Mouse (Mus musculus) myocyte (in vitro differentiated cells): Measurements from ENCODE around the gene Rftn1. TPM values are rescaled to one million over a fixed set of nuclear protein-coding genes. Genes with fewer than 3 reads are reported as not detected.

Experiments used
- H3K27me3 ChIP-seq: one replicate; pipeline ENCODE4 v1.6.1; 2011; ENCODE audit not compliant: control insufficient read depth, insufficient read depth, insufficient read length
- H3K36me3 ChIP-seq: one replicate; pipeline ENCODE4 v1.6.1; 2011; ENCODE audit not compliant: control insufficient read depth, insufficient read depth
- H3K4me2 ChIP-seq: one replicate; pipeline ENCODE4 v1.6.1; 2011; ENCODE audit warnings: low read depth, control low read depth
- H3K4me3 ChIP-seq: one replicate; pipeline ENCODE4 v1.5.1; 2011; ENCODE audit warnings: mild to moderate bottlenecking, control low read depth, moderate library complexity
- H3K79me2 ChIP-seq: one replicate; pipeline ENCODE4 v1.6.1; 2011; ENCODE audit not compliant: control insufficient read depth, insufficient read depth
- H3ac ChIP-seq: one replicate; pipeline ENCODE4 v1.6.1; 2011; ENCODE audit not compliant: control insufficient read depth, insufficient read length
- CEBPB ChIP-seq: IDR thresholded peaks from 2 replicates; pipeline ENCODE4 v1.6.1; 2011; ENCODE audit warnings: mild to moderate bottlenecking, moderate library complexity; ENCODE audit not compliant: poor library complexity, insufficient read depth, severe bottlenecking
- E2F4 ChIP-seq: IDR thresholded peaks from one replicate; pipeline ENCODE4 v1.6.1; 2011; ENCODE audit warnings: mild to moderate bottlenecking, control low read depth, moderate library complexity; ENCODE audit not compliant: insufficient read depth
- MAX ChIP-seq: IDR thresholded peaks from one replicate; pipeline ENCODE4 v1.6.1; 2011; ENCODE audit warnings: low read depth, mild to moderate bottlenecking, control low read depth
- MYOD1 ChIP-seq, 3 experiments: IDR thresholded peaks; one replicate each; pipeline ENCODE4 v1.6.1; 2011; ENCODE audit warnings: control low read depth in 2 of 3, low read depth in 2 of 3, mild to moderate bottlenecking in 2 of 3, moderate library complexity in 1 of 3; ENCODE audit not compliant: insufficient read length in 2 of 3, control insufficient read depth in 1 of 3
- MYOG ChIP-seq, 3 experiments: IDR thresholded peaks; one replicate each; pipeline ENCODE4 v1.6.1; 2011; ENCODE audit warnings: control low read depth in 2 of 3, low read depth in 2 of 3, mild to moderate bottlenecking in 2 of 3; ENCODE audit not compliant: insufficient read length in 2 of 3, control insufficient read depth in 1 of 3, insufficient read depth in 1 of 3
- POLR2A ChIP-seq: IDR thresholded peaks from one replicate; pipeline ENCODE4 v1.6.1; 2011; ENCODE audit warnings: low read depth, mild to moderate bottlenecking, control low read depth, moderate library complexity; ENCODE audit not compliant: insufficient read length
- POLR2AphosphoS2 ChIP-seq: IDR thresholded peaks from one replicate; pipeline ENCODE4 v1.6.1; 2011; ENCODE audit warnings: low read depth, control low read depth; ENCODE audit not compliant: insufficient read length
- REST ChIP-seq: IDR thresholded peaks from one replicate; pipeline ENCODE4 v1.6.1; 2011; ENCODE audit warnings: mild to moderate bottlenecking, control low read depth, moderate library complexity; ENCODE audit not compliant: insufficient read depth, insufficient read length
- SRF ChIP-seq: IDR thresholded peaks from one replicate; pipeline ENCODE4 v1.6.1; 2011; ENCODE audit warnings: low read depth; ENCODE audit not compliant: control insufficient read depth, insufficient read length
- TCF12 ChIP-seq: IDR thresholded peaks from one replicate; pipeline ENCODE4 v1.6.1; 2011; ENCODE audit warnings: mild to moderate bottlenecking, control low read depth; ENCODE audit not compliant: poor library complexity, insufficient read depth, severe bottlenecking
- TCF3 ChIP-seq: IDR thresholded peaks from one replicate; pipeline ENCODE4 v1.6.1; 2011; ENCODE audit warnings: low read depth, control low read depth; ENCODE audit not compliant: insufficient read length
- USF1 ChIP-seq: IDR thresholded peaks from one replicate; pipeline ENCODE4 v1.6.1; 2011; ENCODE audit warnings: low read depth, mild to moderate bottlenecking, control low read depth, moderate library complexity
- polyA plus RNA-seq: library from polyadenylated mRNA; unstranded; fragments of >200 nt; fragmentation: generic; extraction: Trizol; gene quantifications from one replicate; pipeline ENCODE4 v1.2.1, GENCODE M21; 2012; ENCODE audit warnings: missing spikeins

Gene Rftn1
- polyA plus RNA-seq, 1 experiment: 0.40 TPM

GRCm38 (mm10) chr17:50172795-50173194 is 17.7 kb downstream of the Rftn1 start:
- no peaks in the 10 kb centered on the region for H3K27me3 ChIP-seq
- H3ac ChIP-seq: no peak overlapping the region
- H3K4me3 ChIP-seq: no peak overlapping the region
- TF ChIP-seq POLR2AphosphoS2 (no peak), MYOG (IDR thresholded peaks at IDR 0.05; ENCODE audit: control insufficient read depth in 1 of 3, insufficient read depth in 1 of 3, insufficient read length in 2 of 3, low read depth in 2 of 3) (no peak), SRF (no peak), MYOD1 (IDR thresholded peaks at IDR 0.05; ENCODE audit: control insufficient read depth in 1 of 3, insufficient read length in 2 of 3, low read depth in 2 of 3) (no peak), MAX (no peak), REST (no peak), POLR2A (no peak), USF1 (no peak), TCF3 (no peak), CEBPB (no peak), E2F4 (no peak), TCF12 (no peak)
- no peak overlapping the region for H3K4me2 ChIP-seq
- H3K36me3 ChIP-seq: no peaks in the 10 kb centered on the region
- H3K79me2 ChIP-seq: no peaks in the 10 kb centered on the region

DNA sequence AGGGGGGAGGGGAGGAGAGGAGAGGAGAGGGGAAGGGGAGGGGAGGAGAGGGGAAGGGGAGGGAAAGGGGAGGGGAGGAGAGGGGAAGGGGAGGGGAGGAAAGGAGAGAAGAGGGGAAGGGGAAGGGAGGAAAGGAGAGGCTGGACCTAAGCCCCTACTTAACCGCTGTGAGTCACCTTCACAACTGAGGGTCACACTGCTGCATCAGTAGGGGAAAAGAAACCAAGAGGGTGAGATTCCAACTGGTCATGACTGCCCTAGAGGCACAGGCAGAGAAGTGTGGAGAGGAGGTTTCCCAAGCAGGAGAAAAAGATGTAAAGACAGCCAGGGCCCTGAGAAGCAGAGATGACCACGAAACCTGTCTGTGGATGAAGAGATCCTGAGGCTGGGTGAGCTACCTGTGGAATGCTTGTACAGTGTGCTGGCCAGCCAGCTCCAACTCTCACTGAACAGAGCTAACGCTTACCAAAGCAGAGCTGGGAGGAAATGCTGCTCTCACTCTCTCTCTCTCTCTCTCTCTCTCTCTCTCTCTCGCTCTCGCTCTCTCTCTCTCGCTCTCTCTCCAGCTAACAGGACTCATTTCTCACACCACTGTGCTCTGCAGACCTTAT is 19.4 kb downstream of the Rftn1 start:
- Histone ChIP-seq H3K4me2 (no peak overlapping the region), H3ac (no peak overlapping the region), H3K79me2 (no peaks in the 10 kb centered on the region), H3K4me3 (no peak overlapping the region), H3K27me3 (no peaks in the 10 kb centered on the region), H3K36me3 (no peaks in the 10 kb centered on the region)
- TF ChIP-seq POLR2A: no peak
- no peak for TF ChIP-seq MYOG (IDR thresholded peaks at IDR 0.05; ENCODE audit: control insufficient read depth in 1 of 3, insufficient read depth in 1 of 3, insufficient read length in 2 of 3, low read depth in 2 of 3)
- TF ChIP-seq E2F4: no peak
- TF ChIP-seq MAX: no peak
- TF ChIP-seq TCF3: no peak
- TF ChIP-seq POLR2AphosphoS2: no peak
- TF ChIP-seq REST: no peak
- no peak for TF ChIP-seq CEBPB

DNA sequence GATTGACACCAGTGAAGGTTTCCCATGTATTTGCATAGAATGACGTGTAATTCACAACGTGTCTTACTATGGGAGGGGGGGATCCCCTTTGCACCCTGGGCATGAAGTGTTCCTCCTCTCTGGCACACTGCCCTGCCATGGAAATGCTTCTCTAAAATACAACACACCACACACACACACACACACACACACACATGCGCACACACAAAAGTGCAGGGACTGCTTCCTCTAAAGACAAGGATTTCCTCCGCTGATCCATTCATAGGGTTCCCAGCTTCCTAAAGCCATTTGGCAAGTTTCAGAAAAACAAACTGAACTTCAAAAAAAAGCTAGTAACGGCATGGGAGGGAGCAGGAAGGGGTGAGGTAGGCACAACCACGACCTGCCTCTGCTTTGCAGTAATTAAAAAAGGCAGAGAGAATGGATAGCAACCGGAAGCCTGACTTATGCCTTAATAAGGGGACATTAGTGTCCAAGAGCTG is 20.5 kb downstream of the Rftn1 start:
- Histone ChIP-seq H3ac (no peak overlapping the region), H3K4me3 (no peak overlapping the region), H3K36me3 (no peaks in the 10 kb centered on the region), H3K27me3 (no peaks in the 10 kb centered on the region), H3K79me2 (no peaks in the 10 kb centered on the region), H3K4me2 (no peak overlapping the region)
- TF ChIP-seq POLR2A (no peak), SRF (no peak), USF1 (no peak), TCF3 (no peak), CEBPB (no peak)

- Histone ChIP-seq H3K4me3 (no peak overlapping the region), H3ac (no peak overlapping the region), H3K27me3 (no peaks in the 10 kb centered on the region), H3K79me2 (no peaks in the 10 kb centered on the region), H3K36me3 (no peaks in the 10 kb centered on the region), H3K4me2 (no peak overlapping the region)
- TF ChIP-seq USF1: no peak
- no peak for TF ChIP-seq MAX
- TF ChIP-seq CEBPB: no peak
- no peak for TF ChIP-seq POLR2AphosphoS2
- no peak for TF ChIP-seq TCF3
- no peak for TF ChIP-seq MYOG (IDR thresholded peaks at IDR 0.05; ENCODE audit: control insufficient read depth in 1 of 3, insufficient read depth in 1 of 3, insufficient read length in 2 of 3, low read depth in 2 of 3)
- no peak for TF ChIP-seq E2F4
- no peak for TF ChIP-seq SRF
- no peak for TF ChIP-seq TCF12
- TF ChIP-seq MYOD1 (IDR thresholded peaks at IDR 0.05; ENCODE audit: control insufficient read depth in 1 of 3, insufficient read length in 2 of 3, low read depth in 2 of 3): no peak
- TF ChIP-seq POLR2A: no peak
- no peak for TF ChIP-seq REST
Measured at GRCm38 (mm10) chr17:50160904-50161805, 29.3 kb downstream of the Rftn1 start.
